Mouse (Mus musculus) limb, embryonic 14.5 days (tissue): ENCODE measurements around the gene 6030445D17Rik. TPM values are rescaled to one million over a fixed set of nuclear protein-coding genes. Genes with fewer than 3 reads are reported as not detected.

ENCODE experiments used
- ATAC-seq: fragments of 200-750 bp; cut with Nextera tagmentation; 2 replicates; pipeline ENCODE4 v1.8.0; 2017; ENCODE audit warnings: low read depth, moderate number of reproducible peaks, moderate TSS enrichment; ENCODE audit not compliant: low FRiP score
- DNase-seq: peaks from one replicate; pipeline ENCODE4 v3.0.0-alpha.2; 2015; ENCODE audit warnings: low spot score
- H3K27ac ChIP-seq: fragments of 300-500 bp; sonication (generic); replicated peaks from 2 replicates; pipeline ENCODE4 v1.5.1; 2014; ENCODE audit warnings: low read depth, mild to moderate bottlenecking, low read length, moderate library complexity, mixed read lengths
- H3K27me3 ChIP-seq: fragments of 300-500 bp; sonication (generic); 2 replicates; pipeline ENCODE4 v1.6.1; 2014; ENCODE audit warnings: low read length, mixed read lengths; ENCODE audit not compliant: control insufficient read depth, insufficient read depth
- H3K36me3 ChIP-seq: fragments of 300-500 bp; sonication (generic); 2 replicates; pipeline ENCODE4 v1.6.1; 2014; ENCODE audit warnings: mild to moderate bottlenecking, low read length, moderate library complexity, mixed read lengths; ENCODE audit not compliant: control insufficient read depth, insufficient read depth
- H3K4me1 ChIP-seq: fragments of 300-500 bp; sonication (generic); 2 replicates; pipeline ENCODE4 v1.6.1; 2014; ENCODE audit warnings: antibody characterized with exemption, low read length, mixed read lengths; ENCODE audit not compliant: control insufficient read depth, insufficient read depth
- H3K4me2 ChIP-seq: fragments of 300-500 bp; sonication (generic); replicated peaks from 2 replicates; pipeline ENCODE4 v1.6.1; 2014; ENCODE audit warnings: low read depth, mild to moderate bottlenecking, low read length, moderate library complexity; ENCODE audit not compliant: severe bottlenecking
- H3K4me3 ChIP-seq: fragments of 300-500 bp; sonication (generic); replicated peaks from 2 replicates; pipeline ENCODE4 v1.5.1; 2014; ENCODE audit warnings: low read length
- H3K9ac ChIP-seq: fragments of 300-500 bp; sonication (generic); 2 replicates; pipeline ENCODE4 v1.6.1; 2014; ENCODE audit warnings: mild to moderate bottlenecking, low read depth, low read length, moderate library complexity; ENCODE audit not compliant: severe bottlenecking
- H3K9me3 ChIP-seq: fragments of 300-500 bp; sonication (generic); 2 replicates; pipeline ENCODE4 v1.6.1; 2016; ENCODE audit warnings: low read length; ENCODE audit not compliant: control insufficient read depth
- POLR2A ChIP-seq: fragments of 200-500 bp; IDR thresholded peaks from 2 replicates; pipeline ENCODE4 v1.8.0; 2012; ENCODE audit warnings: inconsistent platforms, mild to moderate bottlenecking, moderate library complexity, borderline replicate concordance; ENCODE audit not compliant: insufficient read depth, insufficient read length; ENCODE audit errors: extremely low read depth
- WGBS: fragments of 180-500 bp; shearing (Covaris S2); extraction: QIAGEN DNeasy Blood & Tissue Kit; methylation state at CpG from one replicate; pipeline ENCODE4 v1.1.7; 2014; 5-methylcytosine and 5-hydroxymethylcytosine counted together
- polyA plus RNA-seq, 2 experiments: library from polyadenylated mRNA; depleted of rRNA in 1 of 2; stranded (reverse) in 1 of 2; unstranded in 1 of 2; fragments of >200 nt; fragmentation: Nextera tagmentation in 1 of 2; extraction: Ambion mirVana in 1 of 2; gene quantifications; 2 replicates each; pipeline versions ENCODE4 v1.2.1 to v1.2.3; 2012 to 2014

The 6030445D17Rik gene
- polyA plus RNA-seq (2012; rRNA removed) = 0.27 and 0.38 TPM in 2 replicates
- polyA plus RNA-seq (2014; fragmentation: Nextera tagmentation; extraction: Ambion mirVana) = 0.26 and 0.48 TPM in 2 replicates

DNA sequence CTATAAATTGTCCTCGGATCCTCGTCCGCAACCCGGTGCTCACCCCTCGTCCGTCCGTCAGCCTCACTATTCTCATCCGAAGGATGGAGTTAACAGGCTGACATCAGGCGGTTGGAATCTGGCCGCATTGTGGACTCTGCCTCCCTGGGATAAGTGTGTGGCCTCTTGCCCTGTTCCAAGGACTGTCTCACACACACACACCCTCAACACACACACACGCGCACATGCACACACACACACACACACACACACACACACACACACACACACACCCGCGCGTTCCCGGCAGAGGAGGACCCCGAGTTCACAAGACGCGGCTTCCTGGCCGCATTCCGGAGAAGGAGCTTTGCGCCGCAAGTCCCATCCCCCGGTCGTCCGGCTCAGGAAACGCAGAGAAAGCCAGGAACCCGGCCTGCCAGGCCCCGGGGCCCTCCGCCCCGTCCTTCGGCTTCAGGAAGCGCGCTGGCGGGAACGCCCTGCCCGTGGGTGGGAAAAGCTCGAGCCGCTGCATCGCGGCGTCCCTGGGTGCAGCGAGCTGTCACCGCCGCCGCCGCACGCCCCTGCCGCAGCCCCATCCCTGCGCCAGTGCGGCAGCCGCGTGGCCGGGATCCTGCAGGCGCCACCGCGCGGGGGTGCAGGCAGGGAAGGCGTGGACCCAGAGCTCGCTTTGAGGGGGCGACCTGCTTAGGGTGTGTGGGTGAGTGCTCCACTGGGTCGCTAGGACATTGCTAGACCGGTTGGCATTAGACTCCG, at the start of gene 6030445D17Rik:
Gene 6030445D17Rik, plus strand, starts transcription at position 165 of the 753 bp plus-strand sequence.
- Histone ChIP-seq H3K4me3 (peak within 1 kb of the TSS; percentile 67), H3K27me3 (peaks cover 16% of the 10 kb centered on the region; the same call in 1 of the 2 replicates), H3K27ac (peak within 1 kb of the TSS; percentile 58; the same call in 1 of the 2 replicates), H3K9me3 (no peaks in the 10 kb centered on the region), H3K9ac (peak within 1 kb of the TSS; percentile 68), H3K4me1 (peaks cover 16% of the 10 kb centered on the region), H3K36me3 (no peaks in the 10 kb centered on the region), H3K4me2 (peak within 1 kb of the TSS; percentile 96)
- peak; percentile 69 for ATAC-seq
- DNase-seq = peak; percentile 56
- no peak for TF ChIP-seq POLR2A
- 1% methylated on average over 60 of the region's 64 CpGs for WGBS

DNA sequence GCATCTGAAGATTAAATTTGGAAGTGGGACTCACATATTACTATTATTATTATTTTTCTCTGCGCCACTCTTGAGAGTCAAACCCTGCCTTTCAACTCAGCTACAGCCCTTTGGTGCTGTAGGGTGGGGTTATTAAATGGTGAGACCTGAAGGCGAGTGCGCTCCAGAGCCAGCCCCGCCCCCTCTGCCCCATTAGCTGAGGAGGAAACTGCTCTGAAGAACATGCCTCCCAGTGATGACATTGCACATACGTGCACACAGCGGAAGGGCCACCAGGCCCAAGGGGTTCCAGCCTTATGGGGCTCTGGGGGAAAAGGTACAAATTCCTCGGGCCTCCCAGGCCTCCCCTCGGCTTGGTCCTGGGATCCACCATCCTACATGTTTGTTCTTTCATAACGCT, 46.6 kb upstream of the 6030445D17Rik start:
- 74% methylated on average over 9 of the region's 9 CpGs for WGBS
- ATAC-seq (no peak), DNase-seq (no peak)
- Histone ChIP-seq H3K9ac (no peak overlapping the region), H3K36me3 (no peaks in the 10 kb centered on the region), H3K4me2 (no peak overlapping the region), H3K4me1 (no peaks in the 10 kb centered on the region), H3K4me3 (no peak overlapping the region), H3K9me3 (no peaks in the 10 kb centered on the region), H3K27me3 (no peaks in the 10 kb centered on the region), H3K27ac (no peak overlapping the region)
- TF ChIP-seq POLR2A = no peak

DNA sequence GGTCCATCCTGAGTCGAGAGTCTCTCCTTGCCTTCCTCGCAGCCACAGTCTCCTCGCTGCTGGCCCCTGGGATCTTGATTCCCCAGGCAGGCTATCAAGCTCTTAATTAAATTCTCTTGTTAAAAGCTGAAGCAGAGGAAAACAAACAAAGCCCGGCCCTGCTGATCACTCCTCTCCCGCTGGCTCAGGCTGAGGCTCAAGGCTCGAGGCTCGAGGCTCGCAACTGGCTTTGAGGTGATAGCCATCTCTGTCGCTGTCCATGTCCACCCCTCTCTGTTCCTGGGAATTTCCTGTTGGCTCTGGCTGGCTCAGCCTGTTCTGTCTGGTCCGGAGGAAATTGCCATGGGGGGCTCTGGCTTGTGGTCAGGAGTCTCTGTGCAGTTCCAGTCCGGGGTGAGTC, 43.1 kb upstream of the 6030445D17Rik start:
- TF ChIP-seq POLR2A = no peak
- no peak for DNase-seq
- no peak overlapping the region for H3K4me2 ChIP-seq
- H3K27me3 ChIP-seq = peaks cover 14% of the 10 kb centered on the region; the same call in 1 of the 2 replicates
- H3K9ac ChIP-seq = no peak overlapping the region
- H3K4me3 ChIP-seq = no peak overlapping the region
- peaks cover 1% of the 10 kb centered on the region; the same call in 1 of the 2 replicates for H3K4me1 ChIP-seq
- no peak overlapping the region for H3K27ac ChIP-seq
- 17% methylated on average over 11 of the region's 11 CpGs for WGBS
- H3K9me3 ChIP-seq = no peaks in the 10 kb centered on the region
- H3K36me3 ChIP-seq = no peaks in the 10 kb centered on the region
- no peak for ATAC-seq

DNA sequence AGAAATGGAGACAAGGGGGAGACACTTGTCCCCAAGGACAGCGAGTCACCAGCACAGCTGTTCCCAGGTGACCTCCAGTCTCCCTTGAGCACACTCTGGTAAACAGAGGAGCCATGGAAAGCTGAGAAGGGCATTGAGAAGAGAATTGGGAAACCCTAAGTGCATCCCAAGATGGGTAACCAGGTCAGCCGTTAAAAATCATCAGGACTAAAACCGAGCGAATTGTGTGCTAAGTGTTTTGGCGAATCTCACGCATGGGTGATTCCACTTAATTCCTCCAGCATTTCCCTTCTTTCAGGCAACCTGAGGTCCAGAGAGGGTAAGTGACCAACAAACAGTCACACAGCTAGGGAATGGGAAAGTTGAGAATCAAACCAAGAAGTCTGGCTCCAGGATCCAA, 42.7 kb upstream of the 6030445D17Rik start:
- H3K4me3 ChIP-seq = no peak overlapping the region
- no peak for TF ChIP-seq POLR2A
- peaks cover 17% of the 10 kb centered on the region; the same call in 1 of the 2 replicates for H3K27me3 ChIP-seq
- no peak overlapping the region for H3K27ac ChIP-seq
- H3K9ac ChIP-seq = no peak overlapping the region
- WGBS = 85% methylated on average over 6 of the region's 6 CpGs
- H3K4me1 ChIP-seq = peaks cover 2% of the 10 kb centered on the region; the same call in 1 of the 2 replicates
- no peak for ATAC-seq
- no peak for DNase-seq
- H3K4me2 ChIP-seq = no peak overlapping the region
- no peaks in the 10 kb centered on the region for H3K9me3 ChIP-seq
- H3K36me3 ChIP-seq = no peaks in the 10 kb centered on the region

DNA sequence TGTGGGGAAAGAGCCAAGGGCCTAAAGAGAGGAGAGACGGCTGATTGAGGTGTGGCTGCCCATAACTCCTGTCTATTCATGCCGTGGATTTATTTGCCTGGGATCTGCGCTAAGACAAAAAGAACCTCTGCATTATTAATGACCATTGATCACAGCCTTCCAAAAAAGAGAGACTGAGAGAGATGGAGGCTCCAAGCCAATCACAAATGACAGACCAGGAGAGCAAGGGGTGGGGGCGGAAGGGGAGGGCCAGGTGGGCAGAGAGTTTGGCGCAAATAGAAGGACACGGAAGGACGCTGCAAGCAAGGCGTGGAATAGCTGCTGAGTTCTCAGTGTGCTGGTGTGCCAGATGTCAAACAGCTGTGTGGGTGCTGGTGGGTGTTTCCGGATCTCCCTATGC, 38.8 kb upstream of the 6030445D17Rik start, which contains the start of gene Htr1d:
Gene Htr1d, plus strand, starts transcription at position 301 of the 400 bp plus-strand sequence.
- Histone ChIP-seq H3K9ac (peak within 1 kb of the TSS; percentile 64), H3K4me3 (peak within 1 kb of the TSS; percentile 53), H3K27ac (no peak within 1 kb of the TSS), H3K9me3 (no peaks in the 10 kb centered on the region), H3K4me2 (peak within 1 kb of the TSS; percentile 99), H3K36me3 (no peaks in the 10 kb centered on the region), H3K4me1 (peaks cover 7% of the 10 kb centered on the region; the same call in 1 of the 2 replicates), H3K27me3 (peaks cover 34% of the 10 kb centered on the region)
- no peak for ATAC-seq
- TF ChIP-seq POLR2A = no peak
- DNase-seq = no peak
- WGBS = 69% methylated on average over 9 of the region's 9 CpGs
